Mouse (Mus musculus): ENCODE measurements around the gene Grk6. TPM values are rescaled to one million over a fixed set of nuclear protein-coding genes. Genes with fewer than 3 reads are reported as not detected.

Gene Grk6
- polyA plus RNA-seq (2012; rRNA removed) = 75.3 and 78.3 TPM in 2 replicates

GRCm38 (mm10) chr13:55444937-55445315 lies at the start of gene Grk6:
Grk6 (plus strand) TSS chr13:55445072.

GRCm38 (mm10) chr13:55398088-55398487 lies 46.8 kb upstream of the Grk6 start, which contains the start of gene Slc34a1:
Slc34a1 (plus strand) TSS chr13:55398187.

GRCm38 (mm10) chr13:55414743-55415380 lies 30.0 kb upstream of the Grk6 start, which contains the start of gene Pfn3:
Pfn3 (minus strand) TSS chr13:55415232.

GRCm38 (mm10) chr13:55426613-55427012 lies 18.3 kb upstream of the Grk6 start, which contains the start of gene F12:
F12 (minus strand) TSS chr13:55426793.

GRCm38 (mm10) chr13:55464027-55464884 lies 19.4 kb downstream of the Grk6 start, which contains the start of gene Prr7:
Prr7 (plus strand) TSS chr13:55464267.

GRCm38 (mm10) chr13:55487578-55488498 lies 43.0 kb downstream of the Grk6 start, which contains the start of gene Dbn1:
Dbn1 (minus strand) TSS chr13:55488111.

Other genes starting within 250 kb of the Grk6 start
- 36.5 and 38.0 TPM in 2 replicates for gene Nsd1, start 235.3 kb upstream of the Grk6 start, polyA plus RNA-seq (2012; rRNA removed)
- gene Prelid1, start 124.6 kb upstream of the Grk6 start, polyA plus RNA-seq (2012; rRNA removed) = 238 and 239 TPM in 2 replicates
- 146 and 152 TPM in 2 replicates for gene Rab24, start 123.1 kb upstream of the Grk6 start, polyA plus RNA-seq (2012; rRNA removed)
- gene Mxd3, start 115.2 kb upstream of the Grk6 start, polyA plus RNA-seq (2012; rRNA removed) = 15.4 and 18.9 TPM in 2 replicates
- gene Lman2, start 82.3 kb upstream of the Grk6 start, polyA plus RNA-seq (2012; rRNA removed) = 47.5 and 48.6 TPM in 2 replicates
- gene Rgs14, start 75.3 kb upstream of the Grk6 start, polyA plus RNA-seq (2012; rRNA removed) = 2.0 and 2.5 TPM in 2 replicates
- gene Slc34a1, start 46.9 kb upstream of the Grk6 start, polyA plus RNA-seq (2012; rRNA removed) = 0.13 TPM in 1 of 2 replicates, not detected in the other
- 1.2 and 1.4 TPM in 2 replicates for gene Pfn3, start 29.8 kb upstream of the Grk6 start, polyA plus RNA-seq (2012; rRNA removed)
- 0.14 and 0.16 TPM in 2 replicates for gene F12, start 18.3 kb upstream of the Grk6 start, polyA plus RNA-seq (2012; rRNA removed)
- 67.4 and 83.4 TPM in 2 replicates for gene Prr7, start 19.2 kb downstream of the Grk6 start, polyA plus RNA-seq (2012; rRNA removed)
- 586 and 690 TPM in 2 replicates for gene Dbn1, start 43.0 kb downstream of the Grk6 start, polyA plus RNA-seq (2012; rRNA removed)
- 105 and 118 TPM in 2 replicates for gene Pdlim7, start 68.6 kb downstream of the Grk6 start, polyA plus RNA-seq (2012; rRNA removed)
- gene Dok3, start 84.2 kb downstream of the Grk6 start, polyA plus RNA-seq (2012; rRNA removed) = 13.9 and 15.9 TPM in 2 replicates
- gene Ddx41, start 91.6 kb downstream of the Grk6 start, polyA plus RNA-seq (2012; rRNA removed) = 90.3 and 94.8 TPM in 2 replicates
- 137 and 144 TPM in 2 replicates for gene Fam193b, start 126.0 kb downstream of the Grk6 start, polyA plus RNA-seq (2012; rRNA removed)
- 133 and 139 TPM in 2 replicates for gene Tmed9, start 128.7 kb downstream of the Grk6 start, polyA plus RNA-seq (2012; rRNA removed)
- 48.9 and 49.4 TPM in 2 replicates for gene B4galt7, start 154.8 kb downstream of the Grk6 start, polyA plus RNA-seq (2012; rRNA removed)
- 89.9 and 91.4 TPM in 2 replicates for gene Caml, start 177.9 kb downstream of the Grk6 start, polyA plus RNA-seq (2012; rRNA removed)
- gene Ddx46, start 190.0 kb downstream of the Grk6 start, polyA plus RNA-seq (2012; rRNA removed) = 50.6 and 54.7 TPM in 2 replicates
- 96.6 and 98.4 TPM in 2 replicates for gene B230219D22Rik, start 248.1 kb downstream of the Grk6 start, polyA plus RNA-seq (2012; rRNA removed)

All from central nervous system, embryonic 18 days (tissue).